Comparison of ENCODE assay signal across 8 mouse cellular contexts in genomic region chr19:5039301-5040114, GRCm38 (mm10). TPM values are rescaled to one million over a fixed set of nuclear protein-coding genes. Genes with fewer than 3 reads are reported as not detected.
DNase-seq lines count a peak whose midpoint lies in the region; ATAC-seq and TF ChIP-seq lines count a peak whose summit lies in the region.

No protein-coding gene starts in this region.

- peak overlapping the region; percentile 96 for H3K4me2 ChIP-seq in hindbrain, embryonic 15.5 days
- peak overlapping the region; percentile 91 for H3K4me2 ChIP-seq in liver, embryonic 15.5 days

- no peak overlapping the region for H3K27ac ChIP-seq in spleen, adult 2 months (ENCODE audit: insufficient read depth, low read length)
- peak overlapping the region; percentile 92 for H3K27ac ChIP-seq in hindbrain, embryonic 15.5 days (replicated peaks)
- H3K27ac ChIP-seq in liver, embryonic 15.5 days (replicated peaks): no peak overlapping the region

- no peak; the same call in 1 of the 2 replicates for ATAC-seq in hindbrain, embryonic 15.5 days (ENCODE audit: low FRiP score, low read depth)
- no peak for ATAC-seq in liver, embryonic 15.5 days (ENCODE audit: insufficient read depth)
- ATAC-seq in CD4-positive, CD25-positive, alpha-beta regulatory T cell, adult 4 months: no peak

- no peaks in the 10 kb centered on the region for H3K9me3 ChIP-seq in hindbrain, embryonic 15.5 days
- H3K9me3 ChIP-seq in liver, embryonic 15.5 days (replicated peaks): no peaks in the 10 kb centered on the region

- H3K9ac ChIP-seq in hindbrain, embryonic 15.5 days: peak overlapping the region; percentile 95
- peak overlapping the region; percentile 69 for H3K9ac ChIP-seq in liver, embryonic 15.5 days

- H3K4me3 ChIP-seq in spleen, adult 2 months (ENCODE audit: extremely low read depth, insufficient read depth, insufficient read length): peak overlapping the region; percentile 72
- H3K4me3 ChIP-seq in hindbrain, embryonic 15.5 days: peak overlapping the region; percentile 91
- H3K4me3 ChIP-seq in liver, embryonic 15.5 days (replicated peaks): peak overlapping the region; percentile 70

- TF ChIP-seq CTCF in spleen, adult 2 months (IDR thresholded peaks at IDR 0.05; ENCODE audit: extremely low read depth, insufficient read depth, insufficient read length, insufficient replicate concordance): no peak

- WGBS in spleen, adult 2 months: 27% methylated on average over 41 of the region's 41 CpGs
- 11% methylated on average over 41 of the region's 41 CpGs for WGBS in hindbrain, embryonic 15.5 days
- 22% methylated on average over 41 of the region's 41 CpGs for WGBS in liver, embryonic 15.5 days (ENCODE audit: insufficient replicate concordance)

- H3K4me1 ChIP-seq in spleen, adult 2 months (ENCODE audit: control insufficient read depth, insufficient read depth, insufficient read length): peaks cover 16% of the 10 kb centered on the region
- peaks cover 37% of the 10 kb centered on the region for H3K4me1 ChIP-seq in hindbrain, embryonic 15.5 days (replicated peaks)
- H3K4me1 ChIP-seq in liver, embryonic 15.5 days (replicated peaks): peaks cover 52% of the 10 kb centered on the region

- DNase-seq in cerebellum, adult 11-12 months: peak; percentile 71
- no peak for DNase-seq in cerebellum, adult 8-10 months
- DNase-seq in spleen, adult 2 months (ENCODE audit: low read depth in 1 of 2, low spot score in 2 of 2): no peak
- no peak for DNase-seq in spleen, postnatal 10 days (ENCODE audit: low spot score in 2 of 2)
- no peak for DNase-seq in urinary bladder, postnatal 10 days (ENCODE audit: low spot score)

- peaks cover 2% of the 10 kb centered on the region; the same call in 1 of the 2 replicates for H3K27me3 ChIP-seq in spleen, adult 2 months (ENCODE audit: control insufficient read depth, insufficient read depth, low read length)
- no peaks in the 10 kb centered on the region for H3K27me3 ChIP-seq in hindbrain, embryonic 15.5 days
- H3K27me3 ChIP-seq in liver, embryonic 15.5 days: peaks cover 4% of the 10 kb centered on the region; the same call in 1 of the 2 replicates

- TF ChIP-seq POLR2A in spleen, adult 2 months (IDR thresholded peaks at IDR 0.05; ENCODE audit: low read depth, low read length): no peak

- no peaks in the 10 kb centered on the region for H3K36me3 ChIP-seq in spleen, adult 2 months (ENCODE audit: control insufficient read depth, insufficient read depth, low read length)
- H3K36me3 ChIP-seq in hindbrain, embryonic 15.5 days: peaks cover 9% of the 10 kb centered on the region; the same call in 1 of the 2 replicates
- no peaks in the 10 kb centered on the region for H3K36me3 ChIP-seq in liver, embryonic 15.5 days (replicated peaks)

RNA-seq across cellular contexts. Expression of gene AC124502.3, which starts 0.8 kb away (rescaled TPM):
- polyA plus RNA-seq in spleen, adult 2 months (2012; rRNA removed): 0.36 and 0.79 TPM in 2 replicates
- polyA plus RNA-seq in hindbrain, embryonic 15.5 days (2015; fragmentation: Nextera tagmentation; extraction: Ambion mirVana): 2.7 and 5.1 TPM in 2 replicates
- 0.36 and 0.54 TPM in 2 replicates for polyA plus RNA-seq in liver, embryonic 15.5 days (2015; fragmentation: Nextera tagmentation; extraction: Ambion mirVana)
- polyA plus RNA-seq in CD4-positive, CD25-positive, alpha-beta regulatory T cell, adult 4 months (2017; shearing (Covaris generic)): under 1 TPM; 0.35 to 0.80 TPM

RNA-seq across cellular contexts. Expression of gene B4gat1, which starts 0.9 kb away (rescaled TPM):
- 9.7 and 12.0 TPM in 2 replicates for polyA plus RNA-seq in spleen, adult 2 months (2012; rRNA removed)
- polyA plus RNA-seq in hindbrain, embryonic 15.5 days (2015; fragmentation: Nextera tagmentation; extraction: Ambion mirVana): 93.1 and 97.9 TPM in 2 replicates
- 8.9 TPM in 2 replicates for polyA plus RNA-seq in liver, embryonic 15.5 days (2015; fragmentation: Nextera tagmentation; extraction: Ambion mirVana)
- 10 to 100 TPM; 11.9 to 20.5 TPM for polyA plus RNA-seq in CD4-positive, CD25-positive, alpha-beta regulatory T cell, adult 4 months (2017; shearing (Covaris generic))

RNA-seq across cellular contexts. Expression of gene Brms1, which starts 1.6 kb away (rescaled TPM):
- polyA plus RNA-seq in spleen, adult 2 months (2012; rRNA removed): 35.8 and 44.7 TPM in 2 replicates
- 30.7 and 31.7 TPM in 2 replicates for polyA plus RNA-seq in hindbrain, embryonic 15.5 days (2015; fragmentation: Nextera tagmentation; extraction: Ambion mirVana)
- 24.0 and 25.5 TPM in 2 replicates for polyA plus RNA-seq in liver, embryonic 15.5 days (2015; fragmentation: Nextera tagmentation; extraction: Ambion mirVana)
- polyA plus RNA-seq in CD4-positive, CD25-positive, alpha-beta regulatory T cell, adult 4 months (2017; shearing (Covaris generic)): 100 to 1,000 TPM in 1 of 2 experiments, 10 to 100 TPM in 1; 85.7 to 136 TPM

RNA-seq across cellular contexts. Expression of gene Rin1, which starts 10.8 kb away (rescaled TPM):
- 1.9 and 2.6 TPM in 2 replicates for polyA plus RNA-seq in spleen, adult 2 months (2012; rRNA removed)
- polyA plus RNA-seq in hindbrain, embryonic 15.5 days (2015; fragmentation: Nextera tagmentation; extraction: Ambion mirVana): 0.79 and 1.1 TPM in 2 replicates
- 0.17 and 0.38 TPM in 2 replicates for polyA plus RNA-seq in liver, embryonic 15.5 days (2015; fragmentation: Nextera tagmentation; extraction: Ambion mirVana)
- under 1 TPM; 0.14 to 0.17 TPM for polyA plus RNA-seq in CD4-positive, CD25-positive, alpha-beta regulatory T cell, adult 4 months (2017; shearing (Covaris generic))

RNA-seq across cellular contexts. Expression of gene Slc29a2, which starts 15.8 kb away (rescaled TPM):
- 6.8 and 8.8 TPM in 2 replicates for polyA plus RNA-seq in spleen, adult 2 months (2012; rRNA removed)
- polyA plus RNA-seq in hindbrain, embryonic 15.5 days (2015; fragmentation: Nextera tagmentation; extraction: Ambion mirVana): 12.2 and 15.4 TPM in 2 replicates
- polyA plus RNA-seq in liver, embryonic 15.5 days (2015; fragmentation: Nextera tagmentation; extraction: Ambion mirVana): 0.86 and 0.97 TPM in 2 replicates
- polyA plus RNA-seq in CD4-positive, CD25-positive, alpha-beta regulatory T cell, adult 4 months (2017; shearing (Covaris generic)): 1 to 10 TPM; 2.4 to 2.5 TPM
